Mouse (Mus musculus) embryo, embryonic 9.5 days (tissue): ENCODE measurements at regions not wholly inside any gene's neighbourhood (a gene's known extent, or its start where the extent isn't known, plus 50 kb on each side); places are given as distances from the start of the nearest gene placed in this dataset.
A peak's percentile ranks its signal among the peaks of the same experiment; 100 is the strongest.
"Not testable (repeated sequence)": the region's sequence is repeated elsewhere in the genome, so short reads cannot be mapped to it uniquely, and the experiment has no call there.

Source experiments
- DNase-seq: peaks from one replicate; pipeline ENCODE4 v3.0.0-alpha.2; 2017; ENCODE audit errors: extremely low spot score

- no peak for DNase-seq
These were observed 946.3 kb upstream of the Cypt12 start for GRCm38 (mm10) chr3:17001871-17002270.

- DNase-seq: no peak
These were observed 945.1 kb upstream of the Cypt12 start for GRCm38 (mm10) chr3:17003136-17003535.

GRCm38 (mm10) chr3:17014184-17015048, 933.8 kb upstream of the Cypt12 start:
- DNase-seq: no peak

- no peak for DNase-seq
These were observed 897.4 kb upstream of the Cypt12 start for GRCm38 (mm10) chr3:17050811-17051210.

- DNase-seq: not testable (repeated sequence)
These were observed 889.8 kb upstream of the Cypt12 start for GRCm38 (mm10) chr3:17058381-17058780.

GRCm38 (mm10) chr3:17106261-17106660, 841.9 kb upstream of the Cypt12 start:
- DNase-seq: peak; percentile 22
